Mouse (Mus musculus) heart, embryonic 16.5 days (tissue): Measurements from ENCODE around the gene Dpep2nb. TPM values are rescaled to one million over a fixed set of nuclear protein-coding genes. Genes with fewer than 3 reads are reported as not detected.
A peak's percentile ranks its signal among the peaks of the same experiment; 100 is the strongest.

Experiments used
- ATAC-seq: fragments of 200-750 bp; cut with Nextera tagmentation; replicated peaks from 2 replicates; pipeline ENCODE4 v1.8.0; 2017; ENCODE audit warnings: moderate number of reproducible peaks; ENCODE audit not compliant: insufficient read depth, low FRiP score; ENCODE audit errors: extremely low read depth
- H3K27ac ChIP-seq: fragments of 300-500 bp; sonication (generic); 2 replicates; pipeline ENCODE4 v1.5.1; 2014; ENCODE audit warnings: mild to moderate bottlenecking, low read length, control low read depth, moderate library complexity
- H3K27me3 ChIP-seq: fragments of 300-500 bp; sonication (generic); 2 replicates; pipeline ENCODE4 v1.6.1; 2014; ENCODE audit warnings: low read length, mixed read lengths; ENCODE audit not compliant: control insufficient read depth, insufficient read depth
- H3K36me3 ChIP-seq: fragments of 300-500 bp; sonication (generic); 2 replicates; pipeline ENCODE4 v1.6.1; 2014; ENCODE audit not compliant: control insufficient read depth, insufficient read depth
- H3K4me1 ChIP-seq: fragments of 300-500 bp; sonication (generic); 2 replicates; pipeline ENCODE4 v1.6.1; 2014; ENCODE audit warnings: low read length, mixed read lengths; ENCODE audit not compliant: control insufficient read depth, insufficient read depth
- H3K4me2 ChIP-seq: fragments of 300-500 bp; sonication (generic); 2 replicates; pipeline ENCODE4 v1.6.1; 2014; ENCODE audit warnings: low read depth, mild to moderate bottlenecking, control low read depth, low read length
- H3K4me3 ChIP-seq: fragments of 300-500 bp; sonication (generic); 2 replicates; pipeline ENCODE4 v1.5.1; 2014; ENCODE audit warnings: mild to moderate bottlenecking, control low read depth, low read length
- H3K9ac ChIP-seq: fragments of 300-500 bp; sonication (generic); 2 replicates; pipeline ENCODE4 v1.6.1; 2014; ENCODE audit warnings: low read length, control low read depth
- H3K9me3 ChIP-seq: fragments of 300-500 bp; sonication (generic); replicated peaks from 2 replicates; pipeline ENCODE4 v1.6.1; 2016; ENCODE audit warnings: low read length; ENCODE audit not compliant: control insufficient read depth
- WGBS: fragments of 180-500 bp; shearing (Covaris S2); extraction: QIAGEN DNeasy Blood & Tissue Kit; methylation state at CpG from one replicate; pipeline ENCODE4 v1.1.7; 2014; 5-methylcytosine and 5-hydroxymethylcytosine counted together
- polyA plus RNA-seq: library from polyadenylated mRNA; unstranded; fragments of >200 nt; fragmentation: Nextera tagmentation; extraction: Ambion mirVana; gene quantifications from 2 replicates; pipeline ENCODE4 v1.2.1, GENCODE M21; 2015

Dpep2nb gene
- 0.13 and 0.16 TPM in 2 replicates for polyA plus RNA-seq

GRCm38 (mm10) chr8:106005875-106006274 lies at the start of gene Dpep2nb:
Dpep2nb (minus strand) TSS chr8:106005975.
- H3K27me3 ChIP-seq: no peaks in the 10 kb centered on the region
- H3K27ac ChIP-seq: no peak within 1 kb of the TSS
- H3K9ac ChIP-seq: no peak within 1 kb of the TSS
- no peak for ATAC-seq
- no peak within 1 kb of the TSS for H3K4me2 ChIP-seq
- H3K4me1 ChIP-seq: peaks cover 9% of the 10 kb centered on the region
- H3K36me3 ChIP-seq: no peaks in the 10 kb centered on the region
- no peak within 1 kb of the TSS for H3K4me3 ChIP-seq
- no peaks in the 10 kb centered on the region for H3K9me3 ChIP-seq
- 73% methylated on average over 4 of the region's 4 CpGs for WGBS

GRCm38 (mm10) chr8:106055038-106055437 lies 49.3 kb upstream of the Dpep2nb start:
- 0 out of 2 replicates have a peak overlapping the region, but pooled peaks have one; percentile 7 for H3K4me2 ChIP-seq
- no peak for ATAC-seq
- H3K27ac ChIP-seq: peak overlapping the region; percentile 61; the same call in 1 of the 2 replicates
- peaks cover 9% of the 10 kb centered on the region for H3K4me1 ChIP-seq
- no peaks in the 10 kb centered on the region for H3K9me3 ChIP-seq
- no peaks in the 10 kb centered on the region for H3K27me3 ChIP-seq
- no peak overlapping the region for H3K4me3 ChIP-seq
- H3K9ac ChIP-seq: no peak overlapping the region
- H3K36me3 ChIP-seq: 0 out of 2 replicates have a peak, but pooled peaks cover 6% of the 10 kb centered on the region
- WGBS: 65% methylated on average over 3 of the region's 3 CpGs

GRCm38 (mm10) chr8:106054190-106054811 lies 48.5 kb upstream of the Dpep2nb start:
- H3K4me3 ChIP-seq: no peak overlapping the region
- H3K4me2 ChIP-seq: peak overlapping the region; percentile 7; the same call in 1 of the 2 replicates
- 0 out of 2 replicates have a peak, but pooled peaks cover 6% of the 10 kb centered on the region for H3K36me3 ChIP-seq
- 54% methylated on average over 6 of the region's 6 CpGs for WGBS
- H3K27ac ChIP-seq: peak overlapping the region; percentile 61
- no peaks in the 10 kb centered on the region for H3K27me3 ChIP-seq
- no peak for ATAC-seq
- H3K9me3 ChIP-seq: no peaks in the 10 kb centered on the region
- H3K4me1 ChIP-seq: peaks cover 9% of the 10 kb centered on the region
- no peak overlapping the region for H3K9ac ChIP-seq

GRCm38 (mm10) chr8:106052510-106053089 lies 46.8 kb upstream of the Dpep2nb start:
- Histone ChIP-seq H3K4me2 (no peak overlapping the region), H3K9me3 (no peaks in the 10 kb centered on the region), H3K27ac (peak overlapping the region; percentile 26; the same call in 1 of the 2 replicates), H3K9ac (no peak overlapping the region), H3K4me1 (no peaks in the 10 kb centered on the region), H3K36me3 (0 out of 2 replicates have a peak, but pooled peaks cover 6% of the 10 kb centered on the region), H3K4me3 (no peak overlapping the region), H3K27me3 (no peaks in the 10 kb centered on the region)
- no peak for ATAC-seq
- 86% methylated on average over 9 of the region's 9 CpGs for WGBS

GRCm38 (mm10) chr8:106051068-106051467 lies 45.3 kb upstream of the Dpep2nb start:
- H3K27me3 ChIP-seq: no peaks in the 10 kb centered on the region
- H3K9me3 ChIP-seq: no peaks in the 10 kb centered on the region
- H3K4me1 ChIP-seq: no peaks in the 10 kb centered on the region
- WGBS: 77% methylated on average over 3 of the region's 3 CpGs
- H3K36me3 ChIP-seq: 0 out of 2 replicates have a peak, but pooled peaks cover 6% of the 10 kb centered on the region
- no peak overlapping the region for H3K4me2 ChIP-seq
- H3K9ac ChIP-seq: no peak overlapping the region
- no peak overlapping the region for H3K27ac ChIP-seq
- no peak overlapping the region for H3K4me3 ChIP-seq
- no peak for ATAC-seq

GRCm38 (mm10) chr8:106049840-106050239 lies 44.1 kb upstream of the Dpep2nb start:
- H3K4me2 ChIP-seq: no peak overlapping the region
- 0 out of 2 replicates have a peak, but pooled peaks cover 6% of the 10 kb centered on the region for H3K36me3 ChIP-seq
- H3K4me1 ChIP-seq: no peaks in the 10 kb centered on the region
- no peak overlapping the region for H3K27ac ChIP-seq
- 91% methylated on average over 6 of the region's 6 CpGs for WGBS
- no peaks in the 10 kb centered on the region for H3K9me3 ChIP-seq
- no peaks in the 10 kb centered on the region for H3K27me3 ChIP-seq
- no peak for ATAC-seq
- H3K9ac ChIP-seq: no peak overlapping the region
- H3K4me3 ChIP-seq: no peak overlapping the region

- ATAC-seq: no peak
- no peaks in the 10 kb centered on the region for H3K9me3 ChIP-seq
- WGBS: 75% methylated on average over 5 of the region's 5 CpGs
- no peak overlapping the region for H3K27ac ChIP-seq
- no peaks in the 10 kb centered on the region for H3K4me1 ChIP-seq
- H3K9ac ChIP-seq: no peak overlapping the region
- H3K27me3 ChIP-seq: no peaks in the 10 kb centered on the region
- no peak overlapping the region for H3K4me3 ChIP-seq
- H3K4me2 ChIP-seq: no peak overlapping the region
- no peaks in the 10 kb centered on the region for H3K36me3 ChIP-seq
Measured at GRCm38 (mm10) chr8:106047854-106048630, 42.3 kb upstream of the Dpep2nb start.

- no peak overlapping the region for H3K4me2 ChIP-seq
- no peak for ATAC-seq
- no peaks in the 10 kb centered on the region for H3K9me3 ChIP-seq
- no peak overlapping the region for H3K9ac ChIP-seq
- no peaks in the 10 kb centered on the region for H3K36me3 ChIP-seq
- no peak overlapping the region for H3K4me3 ChIP-seq
- H3K27me3 ChIP-seq: no peaks in the 10 kb centered on the region
- H3K27ac ChIP-seq: no peak overlapping the region
- WGBS: 84% methylated on average over 11 of the region's 11 CpGs
- H3K4me1 ChIP-seq: no peaks in the 10 kb centered on the region
Measured at GRCm38 (mm10) chr8:106046872-106047559, 41.2 kb upstream of the Dpep2nb start.
